Mouse (Mus musculus) monocyte, adult 2 months (primary cell): ENCODE measurements around the gene Cx3cl1.

Experiments used
- DNase-seq, 2 experiments: peaks; one replicate each; pipeline ENCODE4 v3.0.0; 2022; ENCODE audit warnings: low spot score in 2 of 2, low read depth in 1 of 2

Cx3cl1 gene

GRCm38 (mm10) chr8:94828284-94828683, 56.5 kb downstream of the Cx3cl1 start:
- no peak for DNase-seq
